In genomic region chr6:59684985-59685384, GRCm38 (mm10) we compare ENCODE assay signal across 27 mouse cellular contexts.
DNase-seq lines count a peak whose midpoint lies in the region; ATAC-seq and TF ChIP-seq lines count a peak whose summit lies in the region.
"Had no signal": no experiment of that assay in that cellular context is flagged by ENCODE, and none has a peak within 500 bp of the region (broad histone marks: within the 10 kb centered on the region; RNA-seq: fewer than 3 reads in every experiment).

No protein-coding gene starts in this region.

- H3K27ac ChIP-seq in liver, adult 2 months (replicated peaks; ENCODE audit: insufficient read depth, low read depth, low read length): peak overlapping the region; percentile 91
- no peak overlapping the region for H3K27ac ChIP-seq in liver, embryonic 14.5 days
- H3K27ac ChIP-seq in liver, embryonic 16.5 days (ENCODE audit: low read length): no peak overlapping the region
- H3K27ac ChIP-seq: embryonic facial prominence, embryonic 10.5 days; embryonic facial prominence, embryonic 13.5 days; forebrain, embryonic 10.5 days; forebrain, embryonic 13.5 days; gastrocnemius, adult 2 months; hindbrain, embryonic 12.5 days; hindbrain, embryonic 15.5 days had no signal

- no peak for TF ChIP-seq POLR2A in liver, adult 2 months (IDR thresholded peaks at IDR 0.05; ENCODE audit: extremely low read depth, insufficient read depth, low read length)

- WGBS in liver, adult 2 months: 22% methylated on average over 3 of the region's 3 CpGs
- 67% methylated on average over 3 of the region's 3 CpGs for WGBS in liver, embryonic 14.5 days (ENCODE audit: insufficient replicate concordance)
- WGBS in liver, embryonic 16.5 days (ENCODE audit: insufficient replicate concordance): 56% methylated on average over 3 of the region's 3 CpGs

- DNase-seq in liver, adult 2 months (ENCODE audit: extremely low read depth, low read depth, low spot score): peak; percentile 98
- DNase-seq in liver: no peak
- peak in 1 of 3 experiments; percentile 10 for DNase-seq in liver, embryonic 14.5 days (ENCODE audit: low read depth in 3 of 3, low spot score in 3 of 3)
- no peak for DNase-seq in frontal cortex, postnatal 10 days (ENCODE audit: low spot score in 2 of 2)
- DNase-seq: adrenal gland, adult 8-10 months; adrenal gland, postnatal 25 days; cerebellum, adult 11-12 months; cerebellum, adult 8-10 months; cerebellum, postnatal 10 days; cerebellum, postnatal 36 days; embryo, embryonic 11 days; gastrocnemius, adult 2 months; gastrocnemius, postnatal 14 days; heart, adult 11 months had no signal

- H3K9ac ChIP-seq in liver, adult 2 months (ENCODE audit: low read depth, low read length): no peak overlapping the region
- no peak overlapping the region for H3K9ac ChIP-seq in liver, embryonic 14.5 days (replicated peaks)
- H3K9ac ChIP-seq in liver, embryonic 16.5 days (ENCODE audit: low read depth, low read length): no peak overlapping the region
- H3K9ac ChIP-seq: embryonic facial prominence, embryonic 13.5 days; forebrain, embryonic 13.5 days; hindbrain, embryonic 12.5 days; hindbrain, embryonic 15.5 days had no signal

- H3K79me2 ChIP-seq in liver, adult 2 months (ENCODE audit: control insufficient read depth, insufficient read depth, low read length): no peaks in the 10 kb centered on the region

- TF ChIP-seq EP300 in liver, embryonic 14.5 days (IDR thresholded peaks at IDR 0.05; ENCODE audit: low read depth): no peak

- H3K9me3 ChIP-seq in liver, embryonic 14.5 days (ENCODE audit: control insufficient read depth, low read length): no peaks in the 10 kb centered on the region; the same call in 1 of the 2 replicates
- no peaks in the 10 kb centered on the region for H3K9me3 ChIP-seq in liver, embryonic 16.5 days (replicated peaks; ENCODE audit: control insufficient read depth, low read length)
- H3K9me3 ChIP-seq: hindbrain, embryonic 15.5 days had no signal

- peaks cover 2% of the 10 kb centered on the region; the same call in 1 of the 2 replicates for H3K4me1 ChIP-seq in liver, adult 2 months (ENCODE audit: control insufficient read depth, insufficient read depth, low read length)
- no peaks in the 10 kb centered on the region for H3K4me1 ChIP-seq in liver, embryonic 14.5 days (replicated peaks; ENCODE audit: control insufficient read depth in 2 of 2, insufficient read depth in 2 of 2, low read length in 1 of 2)
- H3K4me1 ChIP-seq in liver, embryonic 16.5 days (ENCODE audit: control insufficient read depth, low read depth, low read length): no peaks in the 10 kb centered on the region
- H3K4me1 ChIP-seq: embryonic facial prominence, embryonic 10.5 days; embryonic facial prominence, embryonic 13.5 days; forebrain, embryonic 10.5 days; forebrain, embryonic 13.5 days; hindbrain, embryonic 12.5 days; hindbrain, embryonic 15.5 days had no signal

- peak; percentile 39; the same call in 1 of the 2 replicates for ATAC-seq in liver, embryonic 14.5 days (ENCODE audit: insufficient read depth)
- ATAC-seq in liver, embryonic 16.5 days (ENCODE audit: low read depth): peak; percentile 69
- no peak for ATAC-seq in erythroid progenitor cell, adult 5-6 weeks (replicated peaks; ENCODE audit: low FRiP score, poor library complexity, severe bottlenecking)
- ATAC-seq: activated CD4-positive, CD25-positive, alpha-beta regulatory T cell, adult 4 months; CD4-positive, CD25-positive, alpha-beta regulatory T cell, adult 4 months; forebrain, embryonic 13.5 days; forebrain, embryonic 16.5 days had no signal

- H3K4me2 ChIP-seq in liver, embryonic 14.5 days (ENCODE audit: low read depth): no peak overlapping the region
- H3K4me2 ChIP-seq in liver, embryonic 16.5 days (ENCODE audit: low read depth, low read length): no peak overlapping the region
- H3K4me2 ChIP-seq: embryonic facial prominence, embryonic 13.5 days; forebrain, embryonic 13.5 days; heart, embryonic 11.5 days; hindbrain, embryonic 12.5 days; hindbrain, embryonic 15.5 days had no signal

- no peak overlapping the region for H3K4me3 ChIP-seq in liver, adult 2 months (ENCODE audit: insufficient read depth, low read depth, low read length)
- no peak overlapping the region for H3K4me3 ChIP-seq in liver, embryonic 14.5 days (ENCODE audit: insufficient read depth in 1 of 2, low read depth in 2 of 2, low read length in 2 of 2)
- H3K4me3 ChIP-seq in liver, embryonic 16.5 days (ENCODE audit: low read depth, low read length): no peak overlapping the region
- H3K4me3 ChIP-seq: embryonic facial prominence, embryonic 10.5 days; embryonic facial prominence, embryonic 13.5 days; erythroblast, embryonic 14.5 days; forebrain, embryonic 10.5 days; forebrain, embryonic 13.5 days; gastrocnemius, adult 2 months; hindbrain, embryonic 12.5 days; hindbrain, embryonic 15.5 days had no signal

- no peak for TF ChIP-seq CTCF in liver, adult 2 months (IDR thresholded peaks at IDR 0.05; ENCODE audit: low read depth, low read length)
- TF ChIP-seq CTCF in liver, embryonic 14.5 days (IDR thresholded peaks at IDR 0.05; ENCODE audit: low read depth): no peak

- H3K36me3 ChIP-seq in liver, adult 2 months (ENCODE audit: control insufficient read depth, insufficient read depth, low read length): no peaks in the 10 kb centered on the region
- H3K36me3 ChIP-seq in liver, embryonic 14.5 days (replicated peaks; ENCODE audit: control insufficient read depth, insufficient read depth, low read depth): no peaks in the 10 kb centered on the region
- no peaks in the 10 kb centered on the region for H3K36me3 ChIP-seq in liver, embryonic 16.5 days (ENCODE audit: control insufficient read depth, insufficient read depth)
- H3K36me3 ChIP-seq: embryonic facial prominence, embryonic 10.5 days; embryonic facial prominence, embryonic 13.5 days; forebrain, embryonic 10.5 days; hindbrain, embryonic 12.5 days; hindbrain, embryonic 15.5 days had no signal

- no peaks in the 10 kb centered on the region for H3K27me3 ChIP-seq in liver, adult 2 months (ENCODE audit: control insufficient read depth, insufficient read depth, low read length)
- no peaks in the 10 kb centered on the region for H3K27me3 ChIP-seq in liver, embryonic 14.5 days (ENCODE audit: control insufficient read depth, insufficient read depth, low read length)
- no peaks in the 10 kb centered on the region for H3K27me3 ChIP-seq in liver, embryonic 16.5 days (ENCODE audit: control insufficient read depth, insufficient read depth, low read depth, low read length)
- H3K27me3 ChIP-seq: embryonic facial prominence, embryonic 13.5 days; forebrain, embryonic 13.5 days; hindbrain, embryonic 12.5 days; hindbrain, embryonic 15.5 days had no signal
